Mouse (Mus musculus) erythroid progenitor cell, adult 5-6 weeks (primary cell): Measurements from ENCODE around the gene N4bp3. TPM values are rescaled to one million over a fixed set of nuclear protein-coding genes. Genes with fewer than 3 reads are reported as not detected.

Experiments
- ATAC-seq: replicated peaks from 2 replicates; pipeline ENCODE4 v1.8.0; 2016; ENCODE audit warnings: moderate number of reproducible peaks, mild to moderate bottlenecking, moderate TSS enrichment, inconsistent platforms; ENCODE audit not compliant: poor library complexity, low FRiP score, severe bottlenecking
- total RNA-seq, 2 experiments: library from RNA; stranded (forward) in 1 of 2; stranded (reverse) in 1 of 2; fragments of 150-400 nt in 1 of 2; fragments of 186-747, 209-891 nt in 1 of 2; gene quantifications; 2 replicates each; pipeline versions ENCODE4 v1.2.3 to v1.2.4; 2015 to 2017; ENCODE audit warnings: low replicate concordance in 2 of 2

Gene N4bp3
- total RNA-seq, 2 experiments from 2014 or later: not detected

DNA sequence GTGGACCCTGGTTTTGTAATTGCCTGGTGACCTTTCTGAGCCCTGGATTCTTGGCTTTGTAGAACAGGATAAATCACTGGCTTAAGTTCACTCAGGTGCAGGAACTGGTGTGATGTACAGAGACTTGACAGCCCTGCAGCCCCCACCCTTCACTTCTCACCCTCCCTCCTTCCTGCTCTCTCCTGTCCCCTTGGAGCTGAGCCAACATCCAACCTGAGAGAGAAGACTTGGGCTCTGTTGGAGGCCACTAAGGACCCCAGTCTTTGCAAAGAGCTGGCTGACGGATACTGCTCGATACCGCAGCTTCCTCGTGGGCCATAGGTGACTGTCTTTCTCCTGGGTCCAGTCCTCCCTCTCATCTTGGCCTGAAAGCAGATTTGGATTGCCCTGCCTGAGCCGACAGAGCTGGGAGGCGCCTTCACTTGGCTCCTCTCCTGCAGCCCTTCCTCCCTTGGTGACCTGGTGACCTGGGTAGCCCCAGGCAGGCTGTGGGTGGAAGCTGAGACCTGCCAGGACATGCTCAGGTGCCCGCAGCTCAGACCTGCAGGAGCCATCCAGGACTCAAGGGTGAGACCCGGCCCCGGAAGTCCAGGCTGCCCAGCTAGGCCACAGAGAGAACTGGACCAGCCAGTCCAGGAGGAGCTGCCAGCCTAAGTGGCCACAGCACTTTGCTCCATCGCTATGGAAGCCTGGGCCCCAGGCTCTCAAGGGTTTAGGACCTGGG, 6.3 kb upstream of the N4bp3 start:
- no peak for ATAC-seq

DNA sequence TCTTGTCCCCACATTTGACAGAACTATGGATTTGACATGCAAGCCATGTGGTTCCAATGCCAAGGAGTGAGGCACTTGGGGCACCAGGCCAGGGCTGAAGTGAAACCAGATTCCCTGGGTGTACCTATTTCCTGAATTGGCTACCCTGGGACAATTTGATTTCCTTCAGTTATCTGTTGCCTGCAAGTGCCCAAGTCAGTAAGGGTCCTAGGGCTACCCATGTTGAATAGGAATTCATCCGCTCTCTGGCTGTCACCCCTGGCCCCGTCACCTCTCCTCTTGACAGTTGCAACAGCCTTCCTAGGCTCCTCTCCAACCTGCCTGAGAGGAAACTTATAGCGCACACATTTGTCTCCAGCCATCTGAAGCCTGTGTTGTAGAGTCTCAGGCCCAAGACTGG, 4.2 kb upstream of the N4bp3 start:
- no peak for ATAC-seq

GRCm38 (mm10) chr11:51653736-51654135, 3.1 kb upstream of the N4bp3 start:
- no peak for ATAC-seq

GRCm38 (mm10) chr11:51652889-51653418, 2.3 kb upstream of the N4bp3 start:
- ATAC-seq: no peak

GRCm38 (mm10) chr11:51650261-51650660, 381 bp downstream of the N4bp3 start:
- no peak for ATAC-seq

DNA sequence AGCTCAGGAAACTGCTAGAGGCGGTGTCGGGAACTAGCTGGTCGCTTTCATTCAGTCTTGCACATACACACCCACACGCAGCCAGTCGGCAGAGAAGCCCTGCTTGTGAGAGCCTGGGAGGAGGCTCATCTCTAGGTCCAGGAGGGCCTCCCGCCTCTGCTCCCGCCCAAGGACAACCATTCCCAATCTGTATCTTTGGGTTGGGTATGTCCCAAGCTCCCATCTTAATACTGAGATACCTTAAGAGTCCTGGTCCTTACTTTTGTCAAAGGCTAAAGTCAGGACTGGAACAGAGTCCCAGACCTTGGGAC, 798 bp downstream of the N4bp3 start:
- ATAC-seq: no peak

DNA sequence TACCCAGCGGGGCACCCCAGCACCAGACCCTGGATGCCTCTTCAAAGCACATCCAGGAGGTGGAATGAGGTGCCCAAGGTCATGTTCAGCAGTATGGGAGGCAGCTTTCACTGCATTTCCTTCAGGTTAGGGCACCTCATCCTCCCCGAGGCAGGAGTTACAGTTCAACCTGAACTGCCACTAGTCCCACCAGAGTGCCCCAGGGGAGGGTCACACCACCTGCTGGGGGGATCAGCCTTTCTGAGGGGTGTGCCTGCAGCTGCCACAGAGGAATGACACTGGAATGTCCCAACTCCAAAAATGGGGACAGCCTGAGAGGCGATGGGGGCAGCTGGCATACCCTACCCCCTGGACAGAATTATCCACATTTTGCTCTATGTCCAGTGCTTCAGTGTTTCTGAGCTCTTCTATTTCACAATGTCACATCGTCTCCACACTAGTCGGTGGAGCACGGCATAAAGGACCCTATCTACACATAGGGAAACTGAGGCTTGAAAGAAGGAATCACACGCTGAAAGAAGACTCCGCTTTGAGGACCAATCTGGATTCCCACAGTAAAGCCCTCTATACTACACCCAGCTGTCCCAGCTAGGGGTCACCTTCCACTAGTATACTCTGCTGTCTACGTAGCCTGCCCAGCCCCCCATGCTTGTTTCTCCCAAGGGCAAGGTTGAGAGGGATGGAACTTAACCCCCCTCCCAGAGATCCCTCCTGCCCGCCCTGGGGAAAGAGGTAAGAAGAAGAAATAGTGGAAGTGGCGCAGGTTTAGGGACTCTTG, 1.3 kb downstream of the N4bp3 start:
- ATAC-seq: no peak

GRCm38 (mm10) chr11:51648566-51648965, 2.1 kb downstream of the N4bp3 start:
- no peak for ATAC-seq

DNA sequence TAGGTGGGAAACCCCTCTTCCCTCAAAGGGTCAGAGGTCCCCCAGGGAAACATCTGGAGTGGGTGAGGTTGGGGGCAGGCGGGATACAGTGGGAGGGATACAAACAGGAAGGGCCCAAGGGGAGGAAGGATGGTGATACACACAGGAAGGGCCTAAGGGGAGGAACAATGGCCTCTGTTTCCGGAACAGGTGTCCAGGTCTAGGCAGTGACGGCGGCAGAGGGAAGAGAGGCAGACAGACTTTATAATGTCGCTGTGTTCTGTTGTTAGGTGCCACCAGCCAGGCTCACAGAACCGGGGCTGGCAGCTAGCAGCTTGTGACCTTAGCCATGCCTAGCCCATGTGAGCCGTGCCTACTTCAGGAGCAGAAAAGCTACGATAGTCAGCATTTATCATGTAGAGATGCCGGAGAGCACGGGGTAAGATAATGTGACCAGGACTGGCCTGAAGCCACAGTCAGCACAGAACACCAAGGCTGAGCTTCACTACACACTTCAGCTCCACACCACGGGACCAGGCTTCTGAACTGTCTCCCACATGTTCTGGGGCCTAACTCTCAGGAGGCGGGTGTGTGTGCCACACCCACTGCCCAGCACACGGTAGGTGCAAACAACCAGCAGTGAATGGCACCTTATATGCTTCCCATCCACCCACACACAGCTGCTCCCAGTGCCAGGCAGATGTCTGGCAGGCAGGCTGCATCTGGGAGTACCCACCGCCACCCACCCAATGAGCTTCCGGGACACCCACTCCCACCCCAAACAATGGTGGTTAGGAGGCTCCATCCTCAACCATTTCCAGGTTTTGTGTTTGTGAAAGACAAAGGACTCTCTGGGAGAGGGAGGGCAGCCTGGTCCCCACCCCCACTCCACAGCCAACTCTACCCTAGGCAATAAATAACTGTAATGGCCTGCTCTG, 3.6 kb downstream of the N4bp3 start:
- ATAC-seq: no peak

GRCm38 (mm10) chr11:51646245-51646644, 4.4 kb downstream of the N4bp3 start:
- no peak for ATAC-seq

DNA sequence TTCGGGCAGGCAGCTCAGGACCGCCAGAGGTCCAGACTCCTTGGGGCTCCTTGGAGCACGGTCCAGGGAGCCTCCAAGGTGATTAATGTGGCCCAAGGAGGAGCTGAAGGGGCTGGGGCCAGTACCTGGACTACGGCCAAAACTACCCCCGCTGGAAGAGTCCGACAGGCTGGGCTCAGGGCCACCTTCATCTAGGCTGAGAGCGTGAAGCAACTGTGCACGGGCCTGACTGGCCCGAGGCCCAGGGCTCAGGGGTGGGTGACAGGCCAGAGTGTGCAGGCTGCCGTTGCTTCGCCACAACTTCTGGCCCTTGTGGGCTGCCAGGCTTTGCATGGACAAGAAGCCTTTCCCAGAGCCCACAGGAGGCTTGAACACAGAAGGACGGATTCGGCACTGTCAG, 5.3 kb downstream of the N4bp3 start:
- no peak for ATAC-seq

DNA sequence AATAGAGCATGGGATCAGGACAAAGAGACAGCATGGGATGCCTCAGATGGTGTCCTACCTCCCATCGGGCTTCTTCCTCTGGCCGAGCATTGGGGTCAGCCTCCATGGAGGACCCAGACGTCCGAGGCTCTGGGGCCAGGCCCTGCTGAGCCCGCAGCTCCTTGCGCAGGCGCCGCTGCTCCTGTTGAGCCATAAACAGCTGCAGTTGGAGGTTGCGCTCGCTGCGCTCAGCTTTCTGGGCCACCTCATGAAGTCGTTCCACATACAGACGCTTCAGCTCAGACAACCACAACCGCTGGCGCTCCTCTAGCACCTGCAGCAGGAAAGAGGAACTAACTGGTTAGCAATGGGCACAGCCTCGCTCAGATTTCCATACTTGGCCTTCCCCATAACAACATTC, 6.4 kb downstream of the N4bp3 start:
- ATAC-seq: no peak

- ATAC-seq: no peak
These were observed 6.9 kb downstream of the N4bp3 start for GRCm38 (mm10) chr11:51643761-51644160.

GRCm38 (mm10) chr11:51643202-51643601, 7.4 kb downstream of the N4bp3 start:
- ATAC-seq: no peak

GRCm38 (mm10) chr11:51640748-51641147, 9.9 kb downstream of the N4bp3 start:
- ATAC-seq: no peak

GRCm38 (mm10) chr11:51638497-51638896, 12.1 kb downstream of the N4bp3 start:
- ATAC-seq: no peak

DNA sequence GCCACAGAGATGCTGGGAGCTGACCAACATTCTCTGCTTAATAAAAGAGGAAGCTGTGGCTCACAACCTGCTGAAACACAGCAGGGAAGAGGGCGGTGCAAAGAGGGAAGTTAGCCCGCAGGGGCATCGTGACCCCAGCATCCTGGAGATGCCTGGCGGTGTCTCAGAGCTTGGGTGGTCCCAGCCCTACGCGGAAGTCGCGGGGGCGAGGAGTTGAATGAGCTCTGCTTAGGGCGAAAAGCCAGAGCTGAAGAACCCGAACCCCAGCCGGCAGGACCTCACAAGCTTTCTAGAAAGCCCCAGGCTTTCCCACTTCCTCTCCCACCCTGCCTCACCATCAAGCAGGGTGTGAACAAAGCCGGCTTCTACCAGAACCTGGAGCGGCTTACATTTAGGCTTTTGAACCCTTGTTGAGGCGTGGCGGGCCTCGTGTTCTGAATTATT, 12.6 kb downstream of the N4bp3 start:
- ATAC-seq: no peak

GRCm38 (mm10) chr11:51636323-51636684, 14.3 kb downstream of the N4bp3 start:
- peak; percentile 81 for ATAC-seq

DNA sequence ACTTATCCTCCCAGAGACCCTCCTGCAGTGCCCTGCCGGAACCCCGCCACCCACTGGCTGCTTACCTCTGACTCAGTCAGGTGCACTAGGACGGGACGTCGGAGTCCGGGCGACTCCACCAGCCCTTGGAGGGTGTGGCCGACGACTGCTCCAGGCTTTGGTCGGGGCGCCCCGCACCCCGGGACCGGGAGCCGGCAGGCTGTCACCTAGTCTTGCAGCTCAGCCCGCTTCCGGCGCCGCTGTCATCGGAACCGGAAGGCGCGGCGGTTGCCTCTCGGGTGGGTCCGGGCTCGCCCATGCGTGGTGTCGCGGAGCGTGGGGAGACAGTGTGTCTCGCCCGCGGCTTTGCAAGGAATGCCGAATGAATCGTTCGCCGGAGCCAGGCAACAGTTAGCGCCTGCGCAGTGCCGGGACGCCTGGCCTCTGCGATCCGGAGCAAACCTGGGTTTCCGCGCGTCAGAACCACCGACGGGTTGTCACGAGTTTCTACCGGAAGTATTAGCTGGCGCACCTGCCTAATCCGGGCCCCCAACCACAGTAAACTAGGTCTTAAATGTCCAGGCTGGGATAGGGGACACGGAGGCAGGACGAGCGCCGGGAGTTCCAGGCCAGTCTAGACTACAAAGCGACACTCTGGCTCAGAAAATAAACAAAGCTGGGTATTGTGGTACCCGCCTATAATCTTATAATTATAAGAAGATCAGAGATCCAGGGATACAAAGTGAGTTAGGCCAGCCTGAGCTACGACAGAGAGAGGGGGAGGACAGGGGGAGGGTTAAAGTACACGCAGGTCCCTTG, 14.9 kb downstream of the N4bp3 start, which contains the start of gene Rmnd5b:
TSS of gene Rmnd5b (minus strand) at position 372 of the 798 bp plus-strand sequence.
- peak; percentile 78 for ATAC-seq
